Mouse (Mus musculus): ENCODE results near the gene Myt1. TPM values are rescaled to one million over a fixed set of nuclear protein-coding genes. Genes with fewer than 3 reads are reported as not detected.
"Not testable (repeated sequence)": the region's sequence is repeated elsewhere in the genome, so short reads cannot be mapped to it uniquely, and the experiment has no call there.

Myt1 gene
- polyA plus RNA-seq, 1 experiment = not detected

GRCm38 (mm10) chr2:181777715-181778114, 14.6 kb downstream of the Myt1 start:
- WGBS = 52% methylated on average over 2 of the region's 2 CpGs
- no peak overlapping the region for H3K27ac ChIP-seq (ENCODE audit: insufficient read depth, low read length)
- DNase-seq (ENCODE audit: low read depth in 1 of 2, low spot score in 2 of 2) = no peak
- TF ChIP-seq CTCF (IDR thresholded peaks at IDR 0.05; ENCODE audit: extremely low read depth, insufficient read depth, insufficient read length, insufficient replicate concordance) (no peak), POLR2A (IDR thresholded peaks at IDR 0.05; ENCODE audit: low read depth, low read length) (no peak)
- no peaks in the 10 kb centered on the region; the same call in 1 of the 2 replicates for H3K27me3 ChIP-seq (ENCODE audit: control insufficient read depth, insufficient read depth, low read length)
- H3K4me1 ChIP-seq (ENCODE audit: control insufficient read depth, insufficient read depth, insufficient read length) = no peaks in the 10 kb centered on the region
- no peaks in the 10 kb centered on the region for H3K36me3 ChIP-seq (ENCODE audit: control insufficient read depth, insufficient read depth, low read length)
- H3K4me3 ChIP-seq (ENCODE audit: extremely low read depth, insufficient read depth, insufficient read length) = no peak overlapping the region

DNA sequence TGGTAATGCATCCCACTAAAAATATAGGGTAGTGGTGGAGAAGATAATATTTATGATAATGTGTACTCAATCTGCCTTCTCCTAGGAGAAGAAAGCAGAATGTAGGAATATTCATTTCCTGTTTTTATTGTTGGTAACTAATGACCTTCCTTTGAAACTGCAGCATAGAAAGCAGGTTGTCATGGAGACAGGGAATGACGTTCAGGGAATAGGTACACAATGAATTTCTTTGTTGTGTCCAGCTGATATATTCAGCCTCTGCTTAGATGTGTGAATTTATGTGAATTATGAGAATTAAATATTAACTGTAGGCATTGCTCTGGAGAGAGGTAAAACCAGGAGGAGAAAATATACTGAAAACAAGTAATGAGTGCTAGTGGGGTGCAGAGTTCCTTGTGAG, 18.3 kb downstream of the Myt1 start:
- Histone ChIP-seq H3K36me3 (ENCODE audit: control insufficient read depth, insufficient read depth, low read length) (no peaks in the 10 kb centered on the region), H3K27me3 (ENCODE audit: control insufficient read depth, insufficient read depth, low read length) (no peaks in the 10 kb centered on the region; the same call in 1 of the 2 replicates), H3K27ac (ENCODE audit: insufficient read depth, low read length) (no peak overlapping the region), H3K4me3 (ENCODE audit: extremely low read depth, insufficient read depth, insufficient read length) (no peak overlapping the region), H3K4me1 (ENCODE audit: control insufficient read depth, insufficient read depth, insufficient read length) (no peaks in the 10 kb centered on the region)
- WGBS = 36% methylated on average over 1 of the region's 1 CpGs
- no peak for DNase-seq (ENCODE audit: low read depth in 1 of 2, low spot score in 2 of 2)
- TF ChIP-seq POLR2A (IDR thresholded peaks at IDR 0.05; ENCODE audit: low read depth, low read length) (no peak), CTCF (IDR thresholded peaks at IDR 0.05; ENCODE audit: extremely low read depth, insufficient read depth, insufficient read length, insufficient replicate concordance) (no peak)

GRCm38 (mm10) chr2:181787852-181788251, 24.7 kb downstream of the Myt1 start:
- no peak overlapping the region for H3K27ac ChIP-seq (ENCODE audit: insufficient read depth, low read length)
- TF ChIP-seq POLR2A (IDR thresholded peaks at IDR 0.05; ENCODE audit: low read depth, low read length) (no peak), CTCF (IDR thresholded peaks at IDR 0.05; ENCODE audit: extremely low read depth, insufficient read depth, insufficient read length, insufficient replicate concordance) (no peak)
- H3K4me1 ChIP-seq (ENCODE audit: control insufficient read depth, insufficient read depth, insufficient read length) = no peaks in the 10 kb centered on the region
- H3K27me3 ChIP-seq (ENCODE audit: control insufficient read depth, insufficient read depth, low read length) = no peaks in the 10 kb centered on the region
- WGBS = 81% methylated on average over 5 of the region's 5 CpGs
- H3K4me3 ChIP-seq (ENCODE audit: extremely low read depth, insufficient read depth, insufficient read length) = no peak overlapping the region
- no peaks in the 10 kb centered on the region for H3K36me3 ChIP-seq (ENCODE audit: control insufficient read depth, insufficient read depth, low read length)
- no peak for DNase-seq (ENCODE audit: low read depth in 1 of 2, low spot score in 2 of 2)

- Histone ChIP-seq H3K27ac (ENCODE audit: insufficient read depth, low read length) (no peak overlapping the region), H3K4me3 (ENCODE audit: extremely low read depth, insufficient read depth, insufficient read length) (no peak overlapping the region), H3K36me3 (ENCODE audit: control insufficient read depth, insufficient read depth, low read length) (no peaks in the 10 kb centered on the region), H3K27me3 (ENCODE audit: control insufficient read depth, insufficient read depth, low read length) (no peaks in the 10 kb centered on the region), H3K4me1 (ENCODE audit: control insufficient read depth, insufficient read depth, insufficient read length) (no peaks in the 10 kb centered on the region)
- TF ChIP-seq POLR2A (IDR thresholded peaks at IDR 0.05; ENCODE audit: low read depth, low read length) (no peak), CTCF (IDR thresholded peaks at IDR 0.05; ENCODE audit: extremely low read depth, insufficient read depth, insufficient read length, insufficient replicate concordance) (no peak)
- no peak for DNase-seq (ENCODE audit: low read depth in 1 of 2, low spot score in 2 of 2)
- WGBS = 83% methylated on average over 6 of the region's 6 CpGs
These were observed 26.3 kb downstream of the Myt1 start for GRCm38 (mm10) chr2:181789396-181789795.

DNA sequence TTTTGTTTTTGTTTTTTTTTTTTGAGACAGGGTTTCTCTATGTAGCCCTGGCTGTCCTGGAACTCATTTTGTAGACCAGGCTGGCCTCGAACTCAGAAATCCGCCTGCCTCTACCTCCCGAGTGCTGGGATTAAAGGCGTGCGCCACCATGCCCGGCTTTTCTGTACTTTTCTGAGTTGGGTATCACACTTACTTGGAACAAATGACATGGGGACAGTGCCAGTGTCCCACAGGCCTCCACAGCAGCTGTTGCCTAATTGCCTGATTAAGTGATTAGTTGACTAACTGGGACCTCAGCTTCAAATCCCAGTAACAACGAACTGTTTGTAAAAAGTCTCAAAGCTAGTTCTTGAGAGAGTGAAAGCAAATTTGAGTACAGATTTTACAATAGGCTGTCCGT, 30.1 kb downstream of the Myt1 start:
- not testable (repeated sequence) for DNase-seq (ENCODE audit: low read depth in 1 of 2, low spot score in 2 of 2); H3K27ac ChIP-seq (ENCODE audit: insufficient read depth, low read length)
- 85% methylated on average over 8 of the region's 8 CpGs for WGBS

DNA sequence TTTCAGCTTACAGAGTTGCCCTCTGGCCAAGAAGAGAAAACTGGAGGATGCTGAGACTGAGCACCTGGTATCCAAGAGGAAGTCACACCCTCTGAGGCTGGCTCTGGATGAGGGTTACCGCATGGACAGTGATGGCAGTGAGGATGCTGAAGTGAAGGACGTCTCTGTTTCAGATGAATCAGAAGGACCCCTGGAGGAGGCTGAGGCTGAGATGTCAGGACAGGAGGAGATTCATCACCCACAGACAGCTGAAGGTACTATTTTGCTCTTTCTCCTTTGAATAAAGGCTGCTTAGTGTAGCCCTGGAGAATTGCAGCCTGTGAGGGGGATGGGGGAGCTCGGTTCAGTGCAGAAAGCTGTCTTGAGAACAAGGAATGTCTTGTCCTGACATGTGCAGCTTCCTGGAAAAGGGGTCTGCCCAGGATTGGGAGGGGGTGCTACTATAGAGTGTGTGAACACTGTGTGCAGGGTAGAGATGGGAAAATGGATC, 32.6 kb downstream of the Myt1 start:
- H3K4me1 ChIP-seq (ENCODE audit: control insufficient read depth, insufficient read depth, insufficient read length) = no peaks in the 10 kb centered on the region
- H3K4me3 ChIP-seq (ENCODE audit: extremely low read depth, insufficient read depth, insufficient read length) = no peak overlapping the region
- WGBS = 74% methylated on average over 3 of the region's 3 CpGs
- no peak for DNase-seq (ENCODE audit: low read depth in 1 of 2, low spot score in 2 of 2)
- no peaks in the 10 kb centered on the region for H3K27me3 ChIP-seq (ENCODE audit: control insufficient read depth, insufficient read depth, low read length)
- H3K36me3 ChIP-seq (ENCODE audit: control insufficient read depth, insufficient read depth, low read length) = no peaks in the 10 kb centered on the region
- no peak overlapping the region for H3K27ac ChIP-seq (ENCODE audit: insufficient read depth, low read length)
- TF ChIP-seq CTCF (IDR thresholded peaks at IDR 0.05; ENCODE audit: extremely low read depth, insufficient read depth, insufficient read length, insufficient replicate concordance) = no peak
- TF ChIP-seq POLR2A (IDR thresholded peaks at IDR 0.05; ENCODE audit: low read depth, low read length) = no peak

More for the DNA sequence above, 30.1 kb downstream of the Myt1 start:
- not testable (repeated sequence) for H3K27me3 ChIP-seq (ENCODE audit: control insufficient read depth, insufficient read depth, low read length); H3K4me1 ChIP-seq (ENCODE audit: control insufficient read depth, insufficient read depth, insufficient read length); H3K4me3 ChIP-seq (ENCODE audit: extremely low read depth, insufficient read depth, insufficient read length); H3K36me3 ChIP-seq (ENCODE audit: control insufficient read depth, insufficient read depth, low read length)

GRCm38 (mm10) chr2:181797672-181798071, 34.5 kb downstream of the Myt1 start:
- Histone ChIP-seq H3K4me1 (ENCODE audit: control insufficient read depth, insufficient read depth, insufficient read length) (no peaks in the 10 kb centered on the region), H3K27ac (ENCODE audit: insufficient read depth, low read length) (no peak overlapping the region), H3K4me3 (ENCODE audit: extremely low read depth, insufficient read depth, insufficient read length) (no peak overlapping the region), H3K36me3 (ENCODE audit: control insufficient read depth, insufficient read depth, low read length) (no peaks in the 10 kb centered on the region), H3K27me3 (ENCODE audit: control insufficient read depth, insufficient read depth, low read length) (no peaks in the 10 kb centered on the region)
- 77% methylated on average over 8 of the region's 8 CpGs for WGBS
- TF ChIP-seq POLR2A (IDR thresholded peaks at IDR 0.05; ENCODE audit: low read depth, low read length) = no peak
- no peak for TF ChIP-seq CTCF (IDR thresholded peaks at IDR 0.05; ENCODE audit: extremely low read depth, insufficient read depth, insufficient read length, insufficient replicate concordance)
- DNase-seq (ENCODE audit: low read depth in 1 of 2, low spot score in 2 of 2) = no peak
